Mouse (Mus musculus): ENCODE data around the gene Gm45717.

DNA sequence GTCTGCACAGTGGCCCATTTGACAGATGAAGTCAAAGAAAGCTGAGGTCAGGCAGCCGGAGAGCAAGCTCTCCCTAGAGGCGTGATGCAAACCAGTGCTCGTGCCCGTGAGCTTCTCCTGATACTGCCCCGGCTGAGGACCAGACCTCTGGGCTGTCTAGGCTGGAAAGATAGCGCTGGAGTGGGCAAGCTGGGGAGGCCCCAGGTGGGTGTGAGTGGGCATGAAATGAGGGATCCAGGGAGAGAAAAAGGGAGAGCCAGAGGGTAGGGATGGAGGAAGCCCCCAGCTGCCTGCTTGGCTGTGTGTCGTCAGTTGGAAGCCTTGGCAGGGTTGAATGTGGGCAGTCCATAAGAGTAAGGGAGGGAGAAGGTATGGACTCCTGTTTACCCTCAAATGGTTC is 11.5 kb downstream of the Gm45717 start:
- TF ChIP-seq CTCF (IDR thresholded peaks at IDR 0.05; ENCODE audit: low read depth, low read length) (no peak), GATA1 (IDR thresholded peaks at IDR 0.05; ENCODE audit: borderline replicate concordance, low read length) (no peak)
